10 mouse cellular contexts compared by ENCODE assay signal in genomic region chr13:101553131-101553549, GRCm38 (mm10).
DNase-seq lines count a peak whose midpoint lies in the region; ATAC-seq lines count a peak whose summit lies in the region.
"Had no signal": no experiment of that assay in that cellular context is flagged by ENCODE, and none has a peak within 500 bp of the region (broad histone marks: within the 10 kb centered on the region; RNA-seq: fewer than 3 reads in every experiment).

No protein-coding gene starts in this region.

- no peak overlapping the region for H3K9ac ChIP-seq in stomach, embryonic 15.5 days

- 48% methylated on average over 8 of the region's 8 CpGs for WGBS in stomach, embryonic 15.5 days

- H3K4me3 ChIP-seq in stomach, embryonic 15.5 days (replicated peaks): no peak overlapping the region

- H3K27me3 ChIP-seq in stomach, embryonic 15.5 days (replicated peaks): no peaks in the 10 kb centered on the region

- H3K4me2 ChIP-seq in stomach, embryonic 15.5 days: no peak overlapping the region

- H3K27ac ChIP-seq in stomach, embryonic 15.5 days: no peak overlapping the region

- intact Hi-C loops in heart, postnatal 36 days (cut with DNase I): no loop called here

- H3K36me3 ChIP-seq in stomach, embryonic 15.5 days: no peaks in the 10 kb centered on the region

- peak; percentile 91 for DNase-seq in heart, adult 11 months
- DNase-seq in heart, postnatal 36 days: no peak
- peak; percentile 25 to 29 for DNase-seq in right cerebral cortex, adult 2 months (ENCODE audit: low spot score in 2 of 2)
- no peak for DNase-seq in right cerebral cortex, postnatal 4 days
- DNase-seq in heart, postnatal 4 days: peak; percentile 14
- no peak for DNase-seq in yolk sac, embryonic 10.5 days (ENCODE audit: low spot score)
- DNase-seq in cerebellum, postnatal 25 days: no peak
- DNase-seq: B cell, adult 2 months had no signal

- H3K4me1 ChIP-seq in stomach, embryonic 15.5 days: peaks cover 3% of the 10 kb centered on the region; the same call in 1 of the 2 replicates

- no peaks in the 10 kb centered on the region for H3K9me3 ChIP-seq in stomach, embryonic 15.5 days

- ATAC-seq in stomach, embryonic 15.5 days (ENCODE audit: insufficient read depth, low FRiP score, low read depth): peak; percentile 76; the same call in 1 of the 2 replicates
- ATAC-seq: activated CD4-positive, CD25-positive, alpha-beta regulatory T cell, adult 4 months had no signal

Comparison
In these comparisons a context has a peak if more than half of its experiments do, and no peak if none do; other contexts are left out.
1. DNase-seq: peak in heart, adult 11 months (single experiment), right cerebral cortex, adult 2 months (2 of 2) and heart, postnatal 4 days (single experiment); none in heart, postnatal 36 days (0 of 2), right cerebral cortex, postnatal 4 days (single experiment), yolk sac, embryonic 10.5 days (single experiment) and cerebellum, postnatal 25 days (0 of 2).